Mouse (Mus musculus): ENCODE measurements around the gene Gm20388.
"Not testable (repeated sequence)": the region's sequence is repeated elsewhere in the genome, so short reads cannot be mapped to it uniquely, and the experiment has no call there.

Gene Gm20388

DNA sequence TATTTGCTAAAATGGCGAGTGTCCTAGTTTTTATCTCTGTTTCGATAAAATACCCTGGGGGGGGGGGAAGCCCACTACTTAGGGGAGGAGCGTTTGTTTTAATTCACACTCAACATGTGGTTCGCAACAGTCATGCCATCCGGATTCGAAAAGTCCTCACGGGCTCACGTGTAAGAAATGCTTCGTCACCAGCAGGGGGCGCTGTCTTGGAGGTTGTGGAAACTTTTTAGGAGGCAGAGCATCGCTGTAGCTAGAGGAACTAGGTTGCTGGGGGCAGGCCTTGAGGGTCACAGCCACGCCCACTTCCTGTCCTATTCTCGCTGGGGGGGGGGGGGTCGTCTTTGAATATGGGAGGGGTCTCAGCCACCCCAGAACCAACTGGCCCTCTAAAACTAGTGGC, 1514.0 kb downstream of the Gm20388 start:
- no peak for DNase-seq (ENCODE audit: low read depth, low spot score)

DNA sequence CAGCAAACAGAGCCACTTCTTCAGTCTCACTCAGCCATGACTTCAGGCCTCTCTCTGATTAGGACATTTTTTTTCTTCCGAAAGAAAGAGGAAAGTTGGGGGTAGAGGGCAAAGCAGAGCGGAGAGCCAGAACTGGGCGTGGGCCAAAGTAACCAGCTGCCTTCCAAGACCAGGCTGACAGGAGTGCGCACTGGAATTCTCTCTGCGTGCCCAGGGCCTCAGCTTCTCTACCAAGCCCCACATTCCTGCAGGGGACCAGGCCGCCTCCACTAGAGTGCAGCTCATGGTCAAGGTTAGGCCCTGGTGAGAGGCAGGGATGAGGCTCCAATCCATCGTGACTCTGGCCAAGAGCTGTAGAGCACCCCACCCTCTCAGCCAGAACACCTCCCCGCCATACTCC, 1520.9 kb downstream of the Gm20388 start:
- DNase-seq (ENCODE audit: low read depth, low spot score): no peak

DNA sequence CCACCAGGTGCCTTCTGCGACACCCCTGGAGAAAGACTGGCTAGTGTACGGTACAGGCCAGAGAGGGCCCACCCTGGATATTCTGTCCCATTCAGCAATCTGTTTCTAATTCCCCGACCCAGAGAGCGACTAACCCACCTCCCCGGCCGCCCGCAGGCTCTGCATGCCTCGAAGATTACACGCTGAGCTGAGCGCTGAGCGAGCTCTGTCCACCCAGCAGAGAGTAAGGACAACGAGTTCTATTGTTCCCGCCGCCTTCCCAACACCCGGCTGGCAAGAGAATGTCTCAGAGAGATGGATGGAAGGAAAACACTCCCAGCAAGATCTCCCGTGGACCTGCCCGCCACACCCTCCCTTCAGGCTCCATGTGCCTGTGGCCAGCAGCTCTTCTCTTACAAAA, 1522.8 kb downstream of the Gm20388 start:
- DNase-seq (ENCODE audit: low read depth, low spot score): no peak

GRCm38 (mm10) chr8:121436656-121437055, 1526.0 kb downstream of the Gm20388 start:
- DNase-seq (ENCODE audit: low read depth, low spot score): no peak

GRCm38 (mm10) chr8:121437506-121437905, 1526.9 kb downstream of the Gm20388 start:
- DNase-seq (ENCODE audit: low read depth, low spot score): no peak

DNA sequence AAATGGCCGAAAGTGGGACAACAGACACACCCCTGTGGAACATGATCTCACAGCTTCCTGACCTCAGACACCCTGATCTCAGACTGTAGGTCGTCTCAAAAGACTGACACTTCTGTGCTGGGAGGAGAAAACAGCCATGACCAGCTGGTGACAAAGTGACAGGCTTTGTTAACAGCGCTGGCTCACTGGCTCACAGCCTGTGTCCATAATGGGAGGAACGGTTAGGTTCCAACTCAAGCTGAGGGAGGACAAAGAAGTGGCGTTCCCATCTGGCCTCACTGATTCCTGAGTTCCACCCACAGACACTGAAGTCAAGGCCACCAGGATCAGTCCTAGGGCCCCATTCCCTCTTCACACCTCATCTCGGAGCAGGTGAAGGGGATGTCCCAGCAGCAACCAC, 1527.5 kb downstream of the Gm20388 start:
- no peak for DNase-seq (ENCODE audit: low read depth, low spot score)

GRCm38 (mm10) chr8:121439351-121439750, 1528.7 kb downstream of the Gm20388 start:
- no peak for DNase-seq (ENCODE audit: low read depth, low spot score)

GRCm38 (mm10) chr8:121443361-121443760, 1532.7 kb downstream of the Gm20388 start:
- no peak for DNase-seq (ENCODE audit: low read depth, low spot score)

- not testable (repeated sequence) for DNase-seq (ENCODE audit: low read depth, low spot score)
Observed at GRCm38 (mm10) chr8:121444521-121444920, 1533.9 kb downstream of the Gm20388 start.

DNA sequence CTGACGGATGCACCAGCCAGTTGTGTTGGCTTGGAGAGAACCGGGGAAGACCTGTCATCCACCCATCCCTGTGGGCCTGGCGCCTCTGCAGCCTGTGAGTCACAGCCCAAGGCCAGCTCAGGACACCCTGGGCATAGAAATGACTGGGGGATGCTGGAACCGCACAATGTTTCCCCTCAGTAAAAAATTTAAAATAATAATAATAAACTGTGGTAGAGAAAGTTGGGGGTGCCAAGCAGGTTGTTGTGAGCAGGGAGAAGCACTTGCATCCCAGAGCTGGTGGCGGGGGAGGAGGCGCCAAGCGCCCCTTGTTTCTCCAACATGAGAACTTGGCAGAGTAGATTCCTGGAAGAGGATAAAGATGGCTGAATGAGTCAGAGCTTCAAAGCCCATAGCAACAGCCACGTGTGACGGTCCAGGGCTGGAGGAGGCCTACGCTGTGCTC, 1534.4 kb downstream of the Gm20388 start:
- no peak for DNase-seq (ENCODE audit: low read depth, low spot score)

DNA sequence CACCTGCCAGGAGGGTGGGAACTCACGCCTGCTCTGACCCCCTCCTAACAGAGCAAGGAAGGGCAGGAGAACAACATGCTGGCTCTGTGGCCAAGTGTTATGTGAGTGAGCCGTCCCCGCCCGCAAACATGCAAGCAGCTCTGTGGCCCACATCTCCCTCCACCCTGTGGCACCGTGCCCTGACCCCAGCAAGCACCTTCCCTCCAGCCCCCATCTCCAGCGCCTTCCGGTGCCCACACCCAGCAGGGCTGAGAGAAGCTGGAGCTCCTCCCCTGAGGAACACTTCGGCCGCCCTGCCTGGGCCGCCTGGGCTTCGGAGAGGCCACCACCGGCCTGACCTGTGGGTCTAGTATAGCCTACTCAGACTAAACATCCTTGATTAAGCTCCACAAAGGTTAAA, 1535.5 kb downstream of the Gm20388 start:
- DNase-seq (ENCODE audit: low read depth, low spot score): no peak

DNA sequence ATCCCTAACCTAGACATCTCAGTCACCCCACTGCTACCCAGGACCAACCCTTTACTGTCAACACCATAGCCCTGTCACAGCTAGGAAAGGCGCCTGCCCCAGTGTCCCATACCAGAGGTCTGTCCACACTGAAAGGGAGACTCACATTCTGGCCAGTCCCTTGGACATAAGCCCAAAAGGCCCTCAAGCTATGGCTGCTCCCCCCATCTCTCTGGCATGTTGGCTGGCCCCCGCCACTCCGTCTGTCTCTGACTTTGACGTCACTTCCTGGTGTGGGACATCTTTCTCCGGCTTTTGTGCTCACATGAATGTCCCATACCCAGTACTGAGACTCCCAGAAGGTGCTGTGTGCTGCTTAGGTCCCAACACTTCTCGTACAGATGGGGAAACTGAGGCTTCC, 1536.2 kb downstream of the Gm20388 start:
- no peak for DNase-seq (ENCODE audit: low read depth, low spot score)

DNA sequence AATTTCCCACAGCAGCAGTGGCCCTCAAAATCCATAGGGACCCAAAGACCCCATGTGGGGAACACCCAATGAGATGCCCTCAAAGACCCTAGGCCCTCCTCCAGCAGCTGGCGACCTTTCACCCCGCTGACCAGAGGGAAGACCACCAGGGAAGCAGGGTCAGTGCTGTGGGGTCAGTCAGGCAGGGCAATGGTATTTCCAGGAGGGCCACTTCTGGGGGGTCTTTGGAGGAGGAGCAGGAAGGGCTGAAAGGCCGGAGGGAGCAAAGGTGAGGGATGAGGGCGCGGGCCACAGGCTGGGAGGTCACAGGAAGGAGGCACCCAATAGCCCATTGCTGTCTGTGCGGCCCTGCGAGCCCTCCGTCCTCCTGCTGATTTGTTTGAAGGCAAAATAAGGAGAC, 1539.6 kb downstream of the Gm20388 start:
- DNase-seq (ENCODE audit: low read depth, low spot score): no peak

DNA sequence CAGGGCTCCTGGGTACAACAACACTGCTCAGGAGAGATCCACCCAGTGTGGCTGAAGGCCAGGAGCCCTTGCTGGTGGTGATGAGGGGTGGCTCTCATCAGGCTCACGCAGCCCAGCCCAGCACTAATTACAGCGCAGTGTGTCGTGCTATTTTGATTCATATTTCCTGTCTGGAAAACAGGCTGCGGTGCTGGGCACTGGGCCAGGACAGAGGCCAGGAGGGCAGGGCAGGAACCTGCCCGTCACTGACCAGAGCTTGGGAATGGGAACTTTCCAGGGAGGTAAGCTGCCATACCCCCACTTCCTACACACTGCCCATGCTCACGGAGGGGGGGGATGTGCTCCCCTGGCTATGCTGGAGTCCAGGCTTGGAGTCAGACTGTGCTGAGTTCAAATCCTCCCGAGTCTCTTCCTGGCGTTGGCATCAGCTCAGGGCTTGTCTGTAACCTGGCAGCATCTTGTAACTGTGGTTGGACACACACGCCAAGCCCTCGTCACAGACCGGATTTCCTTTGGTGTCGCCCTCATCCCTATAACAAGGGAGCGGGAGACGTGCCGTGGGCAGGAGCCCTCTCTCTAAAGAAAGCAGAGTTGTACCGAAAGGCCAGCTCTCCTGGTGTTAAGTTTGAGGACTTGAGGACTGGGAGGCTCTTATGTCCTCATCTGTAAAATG, 1540.9 kb downstream of the Gm20388 start:
- no peak for DNase-seq (ENCODE audit: low read depth, low spot score)

GRCm38 (mm10) chr8:121454737-121455136, 1544.1 kb downstream of the Gm20388 start:
- no peak for DNase-seq (ENCODE audit: low read depth, low spot score)

- DNase-seq (ENCODE audit: low read depth, low spot score): no peak
Observed at GRCm38 (mm10) chr8:121461192-121461591, 1550.6 kb downstream of the Gm20388 start.

DNA sequence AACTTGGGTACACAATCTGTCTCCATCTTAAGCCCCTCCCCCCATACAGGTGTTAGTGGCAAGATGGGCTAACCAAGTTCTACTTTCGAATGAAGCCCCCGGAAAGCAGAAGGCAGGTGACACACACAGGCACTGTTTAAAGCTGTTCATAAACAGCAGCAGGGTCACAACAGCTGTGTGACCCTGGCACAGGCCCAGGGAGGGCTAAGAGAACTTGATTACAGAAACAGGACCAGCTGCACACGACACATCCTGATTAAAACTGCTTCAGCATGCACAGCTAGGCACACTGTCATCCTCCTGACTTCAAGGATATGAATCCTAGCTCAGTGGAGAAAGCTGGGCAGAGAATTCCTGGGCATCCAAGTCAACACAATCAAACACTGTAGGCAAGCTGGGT, 1551.5 kb downstream of the Gm20388 start:
- no peak for DNase-seq (ENCODE audit: low read depth, low spot score)

DNA sequence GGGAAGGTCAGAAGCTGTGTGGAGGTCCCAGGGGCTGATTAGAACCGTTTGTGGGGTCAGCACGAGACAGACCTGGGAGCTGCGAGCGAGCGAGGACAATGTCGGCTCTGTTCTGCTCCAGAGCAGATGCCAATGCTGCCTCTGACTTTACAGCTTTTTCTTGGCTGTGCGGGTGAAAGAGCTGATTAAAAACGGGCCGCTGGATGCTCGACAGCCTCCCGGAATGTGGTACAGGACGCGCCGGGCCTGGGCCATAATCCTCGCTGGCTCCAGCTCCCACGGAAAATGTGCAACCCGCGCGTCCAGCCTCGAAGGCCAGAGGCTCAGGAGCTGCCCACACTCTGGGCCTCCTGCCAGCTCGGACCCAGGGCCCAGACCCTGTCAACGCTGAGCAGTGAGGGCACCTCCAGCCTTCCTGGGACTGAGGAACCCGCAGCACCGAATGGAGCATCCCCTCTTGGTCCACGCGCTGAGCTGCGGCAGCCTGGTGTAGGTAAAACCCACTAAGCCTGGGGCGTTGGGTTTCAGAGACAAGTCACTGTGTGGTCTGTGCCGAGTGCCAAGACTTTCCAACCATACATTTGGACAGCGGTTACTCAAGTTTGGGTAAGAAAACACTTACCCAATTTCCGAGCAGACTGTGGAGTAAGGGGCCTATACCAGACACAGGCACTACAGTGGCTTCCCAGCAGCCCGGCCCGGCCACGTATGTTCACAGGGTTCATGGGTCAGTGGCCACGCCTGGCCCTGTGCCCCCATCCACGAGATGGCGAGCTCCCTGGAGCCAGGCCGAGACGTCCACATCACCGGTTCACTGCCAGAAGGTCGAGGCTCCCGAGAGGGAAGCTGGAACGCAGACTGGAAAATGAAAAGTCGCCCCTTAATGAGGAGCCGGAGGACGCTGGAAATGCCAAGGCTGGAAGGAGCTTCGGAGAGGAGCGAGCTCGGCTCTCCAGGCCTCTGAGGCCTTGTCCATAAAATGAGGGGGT, 1557.7 kb downstream of the Gm20388 start:
- no peak for DNase-seq (ENCODE audit: low read depth, low spot score)

DNA sequence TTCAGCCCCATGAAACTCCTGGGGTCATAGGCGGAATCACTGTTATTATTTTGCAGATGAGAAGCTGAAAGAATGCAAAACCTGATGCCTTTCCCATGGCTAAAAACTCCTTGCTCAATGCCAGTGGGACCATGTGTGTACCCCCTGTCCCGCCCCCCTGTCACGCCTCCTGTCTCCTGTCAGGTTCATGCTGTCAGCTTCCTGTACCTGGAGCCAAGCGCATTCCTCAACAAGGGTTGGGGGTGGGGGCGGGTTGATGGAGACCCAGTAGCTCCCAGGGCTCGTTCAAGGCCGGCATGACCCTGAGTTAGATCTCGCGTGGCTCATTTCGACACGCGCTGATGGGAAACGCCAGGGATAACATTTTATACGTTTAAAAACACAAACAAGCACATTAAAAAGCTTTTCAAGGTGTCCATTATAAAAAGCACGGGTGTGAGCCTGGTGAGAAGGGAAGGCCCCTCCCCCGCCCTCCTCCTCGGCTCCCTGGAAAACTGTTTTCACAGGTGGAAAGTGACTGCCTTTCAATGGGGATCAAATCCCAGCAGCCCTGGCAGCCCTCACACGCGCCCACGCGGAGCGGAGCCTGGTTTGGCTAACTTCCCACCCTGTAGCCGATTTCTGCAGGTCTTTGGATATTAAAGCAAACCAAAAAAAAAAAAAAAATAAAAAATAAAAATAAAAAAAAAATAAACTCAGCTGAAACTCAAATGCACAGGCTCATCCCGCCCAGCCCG, 1563.7 kb downstream of the Gm20388 start:
- no peak for DNase-seq (ENCODE audit: low read depth, low spot score)

DNA sequence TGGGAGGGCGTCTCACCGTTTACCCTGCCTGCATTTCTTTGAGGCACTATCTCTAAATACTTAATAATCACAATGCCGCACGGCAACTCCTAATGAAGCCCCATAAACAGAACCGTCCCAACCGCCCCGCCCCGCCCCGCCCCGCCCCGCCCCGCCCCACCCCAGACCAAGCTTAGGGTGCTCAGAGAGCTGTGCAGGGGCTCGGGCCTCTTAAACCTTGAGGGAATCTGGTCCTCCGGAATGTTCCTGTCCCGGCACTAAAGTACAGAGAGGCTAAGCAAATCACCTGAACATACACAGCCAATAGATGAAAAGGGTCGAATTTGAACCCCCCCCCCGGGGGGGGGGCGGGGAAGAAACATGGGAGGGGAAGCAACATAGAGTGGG, 1564.2 kb downstream of the Gm20388 start:
- no peak for DNase-seq (ENCODE audit: low read depth, low spot score)

DNA sequence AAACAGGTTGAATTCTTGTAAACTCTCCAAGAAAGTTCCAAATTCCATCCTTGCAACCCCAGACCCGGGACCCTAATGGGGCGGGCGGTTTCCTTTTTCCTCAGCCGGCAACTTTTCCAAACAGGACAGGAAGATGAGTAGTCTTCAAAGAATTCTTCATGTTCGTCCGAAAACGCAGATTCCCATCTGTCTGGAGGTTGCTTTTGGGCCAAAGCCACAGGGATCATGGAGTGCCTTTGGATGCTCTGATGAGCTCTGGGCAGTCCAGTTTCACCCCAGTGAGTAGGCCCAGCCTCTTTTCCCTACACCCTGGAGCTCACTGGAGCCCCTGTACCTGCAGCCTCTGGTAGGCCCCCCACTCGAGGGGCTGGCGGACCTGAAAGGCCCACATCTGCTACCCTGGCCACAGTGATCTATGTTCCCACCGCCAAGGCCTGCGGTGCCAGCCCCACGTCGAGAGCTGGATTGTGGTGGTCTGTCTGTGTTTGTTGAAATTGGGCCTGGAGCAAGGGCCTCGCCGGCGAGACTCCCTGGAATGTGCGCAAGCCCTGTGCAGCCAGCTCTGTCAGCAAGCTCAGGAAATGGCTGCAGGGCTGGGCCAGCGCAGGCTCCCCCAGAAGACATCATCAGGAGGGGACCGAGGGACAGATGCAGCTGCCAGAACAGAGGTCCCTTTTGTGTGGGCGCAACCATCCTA, 1567.4 kb downstream of the Gm20388 start:
- DNase-seq (ENCODE audit: low read depth, low spot score): no peak

DNA sequence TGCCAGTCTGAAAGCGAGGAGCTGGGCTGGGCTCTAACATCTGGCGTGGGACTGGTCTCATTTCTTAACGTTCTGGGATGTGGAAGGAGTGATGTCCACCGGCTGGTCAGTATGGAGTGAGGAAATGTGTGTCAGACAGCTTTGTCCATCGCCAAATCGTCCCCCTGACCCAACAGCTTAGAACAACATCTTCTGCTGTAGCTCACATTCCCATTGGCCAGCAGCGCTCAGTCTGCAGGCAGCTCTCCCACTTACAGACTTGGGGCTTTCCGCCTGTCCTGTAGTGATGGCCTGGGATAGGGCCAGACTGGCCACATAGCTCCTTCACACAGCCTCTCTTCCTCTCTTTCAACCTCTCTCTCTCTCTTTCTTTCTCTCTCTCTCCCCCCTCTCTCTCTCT, 1568.5 kb downstream of the Gm20388 start:
- no peak for DNase-seq (ENCODE audit: low read depth, low spot score)

Data from c-Kit-negative CD71-positive TER-119-positive erythroid progenitor cells, embryonic 14.5 days (primary cell).